Mouse (Mus musculus) lung, postnatal 0 days (tissue): ENCODE results near the gene Lama1. TPM values are rescaled to one million over a fixed set of nuclear protein-coding genes. Genes with fewer than 3 reads are reported as not detected.
A peak's percentile ranks its signal among the peaks of the same experiment; 100 is the strongest.
"Not testable (repeated sequence)": the region's sequence is repeated elsewhere in the genome, so short reads cannot be mapped to it uniquely, and the experiment has no call there.

Experiments used
- ATAC-seq: fragments of 200-750 bp; cut with Nextera tagmentation; 2 replicates; pipeline ENCODE4 v1.8.0; 2017; ENCODE audit warnings: moderate library complexity
- DNase-seq: peaks from one replicate; pipeline ENCODE4 v3.0.0-alpha.2; 2016; ENCODE audit warnings: low spot score
- H3K27ac ChIP-seq: fragments of 300-500 bp; sonication (generic); 2 replicates; pipeline ENCODE4 v1.5.1; 2014; ENCODE audit warnings: antibody characterized with exemption, mild to moderate bottlenecking, low read length, mixed read lengths
- H3K27me3 ChIP-seq: fragments of 300-500 bp; sonication (generic); replicated peaks from 2 replicates; pipeline ENCODE4 v1.6.1; 2014; ENCODE audit warnings: low read length, mixed read lengths; ENCODE audit not compliant: insufficient read depth
- H3K36me3 ChIP-seq: fragments of 300-500 bp; sonication (generic); 2 replicates; pipeline ENCODE4 v1.6.1; 2014; ENCODE audit warnings: low read length, mixed read lengths; ENCODE audit not compliant: insufficient read depth
- H3K4me1 ChIP-seq: fragments of 300-500 bp; sonication (generic); 2 replicates; pipeline ENCODE4 v1.6.1; 2014; ENCODE audit warnings: antibody characterized with exemption, low read depth, low read length, mixed read lengths; ENCODE audit not compliant: insufficient read depth
- H3K4me2 ChIP-seq: fragments of 300-500 bp; sonication (generic); replicated peaks from 2 replicates; pipeline ENCODE4 v1.6.1; 2014; ENCODE audit warnings: low read depth, mild to moderate bottlenecking, low read length, moderate library complexity, mixed read lengths
- H3K4me3 ChIP-seq: fragments of 300-500 bp; sonication (generic); 2 replicates; pipeline ENCODE4 v1.5.1; 2014; ENCODE audit warnings: low read depth, low read length
- H3K9ac ChIP-seq: fragments of 300-500 bp; sonication (generic); replicated peaks from 2 replicates; pipeline ENCODE4 v1.6.1; 2014; ENCODE audit warnings: low read depth, mild to moderate bottlenecking
- H3K9me3 ChIP-seq: fragments of 300-500 bp; sonication (generic); 2 replicates; pipeline ENCODE4 v1.6.1; 2016; ENCODE audit warnings: low read length, mixed read lengths
- CTCF ChIP-seq: IDR thresholded peaks from 2 replicates; pipeline ENCODE4 v1.5.1; 2016; ENCODE audit warnings: antibody characterized with exemption, mild to moderate bottlenecking
- EP300 ChIP-seq: IDR thresholded peaks from 2 replicates; pipeline ENCODE4 v1.6.1; 2016; ENCODE audit warnings: antibody characterized with exemption, mild to moderate bottlenecking, control low read depth
- WGBS: fragments of 180-500 bp; shearing (Covaris S2); extraction: QIAGEN DNeasy Blood & Tissue Kit; methylation state at CpG from one replicate; pipeline ENCODE4 v1.1.7; 2014; 5-methylcytosine and 5-hydroxymethylcytosine counted together
- polyA plus RNA-seq: library from polyadenylated mRNA; unstranded; fragments of >200 nt; fragmentation: Nextera tagmentation; extraction: Ambion mirVana; gene quantifications from 2 replicates; pipeline ENCODE4 v1.2.1, GENCODE M21; 2015

Gene Lama1
- polyA plus RNA-seq, 1 experiment from 2014 or later: 0.80 TPM

DNA sequence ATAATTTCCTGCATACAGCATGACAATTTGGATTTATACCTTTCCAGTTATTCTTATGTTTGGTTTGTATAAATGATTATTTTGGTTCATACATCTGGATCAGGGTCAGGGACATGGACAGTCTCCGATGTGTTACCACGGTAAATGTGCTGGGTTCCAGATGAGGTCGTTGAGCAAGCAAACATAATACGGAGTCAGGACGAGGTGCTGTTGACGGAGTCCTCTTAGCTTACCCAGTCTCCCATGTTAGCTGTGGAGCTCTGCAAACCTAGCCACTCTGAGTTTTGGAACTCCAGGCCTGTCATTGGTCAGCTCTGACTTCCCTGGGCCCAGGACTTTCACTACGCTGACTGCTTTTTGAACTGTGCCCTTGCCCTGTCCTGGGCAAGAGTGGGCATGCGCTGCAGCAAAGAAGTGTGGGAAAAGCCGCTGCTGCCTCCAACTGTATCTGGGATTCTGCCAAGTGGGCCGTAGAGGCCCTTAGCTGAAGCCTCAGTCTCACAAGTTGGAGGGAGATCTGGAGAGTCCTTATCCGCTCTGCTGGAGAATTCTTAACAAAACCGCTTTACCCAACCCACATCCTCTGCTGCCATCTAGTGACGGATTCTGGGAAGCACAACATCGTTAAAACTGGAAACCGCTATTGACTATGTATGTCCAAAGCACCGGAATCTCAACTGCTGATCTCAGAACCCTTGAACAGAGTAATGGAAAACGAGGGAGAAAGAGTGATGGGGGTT, 140.5 kb downstream of the Lama1 start:
- TF ChIP-seq EP300 (no peak; the same call in 1 of the 2 replicates), CTCF (peak; percentile 88)
- ATAC-seq: peak; percentile 97
- Histone ChIP-seq H3K9me3 (no peaks in the 10 kb centered on the region), H3K4me1 (no peaks in the 10 kb centered on the region), H3K36me3 (no peaks in the 10 kb centered on the region), H3K4me3 (no peak overlapping the region), H3K27me3 (no peaks in the 10 kb centered on the region), H3K9ac (no peak overlapping the region), H3K4me2 (peak overlapping the region; percentile 6), H3K27ac (no peak overlapping the region)
- 43% methylated on average over 17 of the region's 17 CpGs for WGBS
- DNase-seq: peak; percentile 94

DNA sequence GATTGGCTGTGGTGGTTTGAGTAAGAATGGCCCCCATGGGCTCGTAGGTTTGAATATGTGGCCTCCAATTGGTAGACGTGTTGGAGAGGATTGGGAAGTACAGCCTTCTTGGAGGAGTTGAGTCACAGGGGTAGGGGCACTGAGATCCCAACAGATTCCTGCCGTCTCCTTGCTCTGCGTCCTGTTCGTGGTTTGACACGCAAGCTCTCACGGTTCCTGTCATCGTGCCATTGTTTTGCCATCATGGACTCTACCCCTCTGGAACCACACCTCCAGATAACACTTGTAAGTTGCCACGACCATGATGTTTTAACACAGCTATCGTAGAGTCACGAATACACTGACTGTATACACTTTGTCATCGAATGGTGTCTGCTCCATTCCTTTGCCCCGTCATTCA, 141.9 kb downstream of the Lama1 start:
- H3K4me1 ChIP-seq: no peaks in the 10 kb centered on the region
- 0 out of 2 replicates have a peak, but pooled peaks cover 4% of the 10 kb centered on the region for H3K36me3 ChIP-seq
- no peak overlapping the region for H3K27ac ChIP-seq
- TF ChIP-seq EP300 (no peak), CTCF (no peak)
- no peaks in the 10 kb centered on the region for H3K27me3 ChIP-seq
- H3K9ac ChIP-seq: no peak overlapping the region
- H3K4me2 ChIP-seq: no peak overlapping the region
- no peak overlapping the region for H3K4me3 ChIP-seq
- DNase-seq (no peak), ATAC-seq (no peak)
- no peaks in the 10 kb centered on the region for H3K9me3 ChIP-seq
- WGBS: 82% methylated on average over 13 of the region's 13 CpGs

DNA sequence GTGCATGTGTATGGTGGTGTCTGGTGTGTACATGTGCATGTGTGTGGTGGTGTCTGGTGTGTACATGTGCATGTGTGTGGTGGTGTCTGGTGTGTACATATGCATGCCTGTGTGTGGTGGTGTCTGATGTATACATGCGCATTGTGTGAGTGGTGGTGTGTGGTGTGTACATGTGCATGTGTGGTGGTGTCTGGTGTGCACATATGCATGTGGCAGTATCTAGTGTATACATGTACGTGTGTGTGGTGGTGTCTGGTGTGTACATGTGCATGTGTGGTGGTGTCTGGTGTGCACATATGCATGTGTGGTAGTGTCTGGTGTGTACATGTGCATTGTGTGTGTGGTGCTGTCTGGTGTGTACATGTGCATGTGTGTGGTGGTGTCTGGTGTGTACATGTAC, 144.4 kb downstream of the Lama1 start:
- WGBS: 96% methylated on average over 2 of the region's 2 CpGs

DNA sequence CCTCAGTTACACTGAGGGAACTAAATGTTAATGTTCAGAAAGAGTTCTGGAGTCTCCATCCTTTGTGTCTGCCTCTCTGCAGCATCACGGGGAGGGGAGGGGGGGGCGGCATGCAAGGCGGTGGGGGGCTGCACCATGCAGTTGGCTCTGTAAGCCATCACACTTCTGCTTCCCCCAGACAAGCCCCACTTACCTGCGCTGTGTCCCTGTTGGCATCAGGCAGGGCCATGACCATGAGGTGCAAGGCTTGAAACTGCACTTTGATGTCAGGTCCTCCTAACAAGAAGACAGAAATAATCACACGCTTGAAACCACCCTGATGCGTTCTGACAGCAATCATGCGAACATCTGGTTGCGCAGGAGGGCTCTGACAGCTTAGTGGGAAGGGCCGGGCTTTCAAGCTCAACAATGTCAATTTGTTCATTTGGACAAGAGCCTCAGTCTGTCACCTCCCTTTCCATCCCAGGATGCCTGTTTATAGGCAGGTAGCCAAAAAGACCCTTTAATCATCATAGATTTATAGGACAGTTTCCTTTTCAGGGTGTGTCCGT, 164.1 kb downstream of the Lama1 start:
- H3K27ac ChIP-seq: no peak overlapping the region
- H3K9me3 ChIP-seq: no peaks in the 10 kb centered on the region
- H3K9ac ChIP-seq: no peak overlapping the region
- peaks cover 15% of the 10 kb centered on the region; the same call in 1 of the 2 replicates for H3K36me3 ChIP-seq
- H3K4me2 ChIP-seq: no peak overlapping the region
- no peak for DNase-seq
- no peak for TF ChIP-seq CTCF
- no peak for TF ChIP-seq EP300
- no peak overlapping the region for H3K4me3 ChIP-seq
- H3K27me3 ChIP-seq: no peaks in the 10 kb centered on the region
- ATAC-seq: no peak
- no peaks in the 10 kb centered on the region for H3K4me1 ChIP-seq
- 89% methylated on average over 10 of the region's 10 CpGs for WGBS

More for the DNA sequence above, 144.4 kb downstream of the Lama1 start:
- H3K36me3 ChIP-seq: peaks cover 14% of the 10 kb centered on the region; the same call in 1 of the 2 replicates
- H3K9ac ChIP-seq, ATAC-seq, H3K9me3 ChIP-seq, DNase-seq, H3K4me3 ChIP-seq, H3K27me3 ChIP-seq, H3K4me2 ChIP-seq, H3K4me1 ChIP-seq, H3K27ac ChIP-seq: not testable (repeated sequence)

DNA sequence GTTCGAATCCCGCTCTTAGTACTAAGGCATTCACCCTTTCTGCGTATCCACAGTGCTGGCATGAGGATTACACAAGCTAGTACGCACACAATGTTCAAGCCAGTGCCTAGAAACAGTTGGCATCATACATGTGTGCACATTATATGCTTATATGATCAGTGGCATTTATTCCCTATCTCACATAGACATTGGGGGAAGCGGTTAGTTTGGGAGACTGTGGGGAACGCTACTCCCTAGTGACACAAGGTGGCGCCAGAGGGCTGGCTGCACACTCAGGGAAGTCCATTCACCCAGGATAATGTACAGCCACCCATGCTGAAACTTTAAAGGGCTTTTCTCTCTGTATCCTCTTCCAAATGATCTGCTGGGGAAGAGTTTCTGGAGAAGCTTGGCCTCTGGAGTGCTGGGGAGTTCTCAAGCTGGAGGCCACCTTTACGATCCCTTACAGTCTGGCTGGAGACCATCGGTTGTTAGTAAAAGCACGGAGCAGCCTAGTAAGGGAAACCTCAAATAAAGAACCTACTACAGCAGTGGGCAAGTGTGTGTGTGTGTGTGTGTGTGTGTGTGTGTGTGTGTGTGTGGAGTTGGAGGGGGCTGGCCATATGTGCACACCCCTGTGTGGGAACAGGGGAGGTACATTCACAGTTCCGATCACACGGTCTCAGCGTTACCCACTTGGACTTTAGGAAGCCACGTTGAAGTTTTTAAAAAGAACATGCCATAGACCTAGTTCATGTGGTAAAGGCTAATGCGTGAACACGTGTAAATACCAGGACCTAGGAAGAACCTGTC, 164.9 kb downstream of the Lama1 start:
- Histone ChIP-seq H3K27me3 (no peaks in the 10 kb centered on the region), H3K4me1 (no peaks in the 10 kb centered on the region), H3K9me3 (no peaks in the 10 kb centered on the region), H3K4me3 (no peak overlapping the region), H3K9ac (no peak overlapping the region), H3K27ac (no peak overlapping the region), H3K36me3 (peaks cover 15% of the 10 kb centered on the region; the same call in 1 of the 2 replicates), H3K4me2 (no peak overlapping the region)
- DNase-seq (peak; percentile 72), ATAC-seq (peak; percentile 68)
- WGBS: 79% methylated on average over 16 of the region's 16 CpGs
- TF ChIP-seq EP300 (no peak), CTCF (peak; percentile 95)

DNA sequence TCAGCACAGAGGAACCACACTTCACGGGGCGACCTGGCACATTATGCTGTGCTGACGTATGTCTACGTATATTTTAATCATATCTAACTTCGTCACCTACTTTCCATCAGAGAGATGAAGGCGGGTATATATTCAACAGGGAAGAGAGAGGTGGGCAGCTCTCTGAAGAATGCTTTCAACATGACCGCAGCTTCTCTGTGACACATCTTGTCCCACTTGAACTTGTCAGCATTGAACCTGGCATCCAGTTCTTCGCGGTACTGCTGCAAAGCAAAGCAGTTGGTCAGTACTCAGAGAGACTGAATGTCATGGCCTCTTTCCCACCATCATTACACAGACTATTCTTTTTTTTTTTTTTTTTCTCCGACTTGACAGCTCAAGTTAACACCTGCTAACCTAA, 167.3 kb downstream of the Lama1 start:
- WGBS: 89% methylated on average over 10 of the region's 10 CpGs

More for the DNA sequence above, 167.3 kb downstream of the Lama1 start:
- DNase-seq (no peak), ATAC-seq (no peak)
- H3K4me3 ChIP-seq: no peak overlapping the region
- no peak overlapping the region for H3K9ac ChIP-seq
- H3K4me1 ChIP-seq: no peaks in the 10 kb centered on the region
- peaks cover 15% of the 10 kb centered on the region; the same call in 1 of the 2 replicates for H3K36me3 ChIP-seq
- TF ChIP-seq EP300 (no peak), CTCF (no peak)
- H3K27ac ChIP-seq: no peak overlapping the region
- H3K27me3 ChIP-seq: no peaks in the 10 kb centered on the region
- no peak overlapping the region for H3K4me2 ChIP-seq
- H3K9me3 ChIP-seq: no peaks in the 10 kb centered on the region
